Mouse (Mus musculus) Patski (cell line): Measurements from ENCODE around the gene Tas2r138. TPM values are rescaled to one million over a fixed set of nuclear protein-coding genes. Genes with fewer than 3 reads are reported as not detected.
"Not testable (repeated sequence)": the region's sequence is repeated elsewhere in the genome, so short reads cannot be mapped to it uniquely, and the experiment has no call there.

Experiments
- ATAC-seq: fragments of 100-300 bp; one replicate; pipeline ENCODE4 v1.8.0; 2021
- CTCF ChIA-PET: fragments of 350-600 bp; sonication (Branson Sonifier 250); formaldehyde crosslinking; loops from one replicate; lab custom pipeline; 2022; ENCODE audit warnings: inconsistent platforms; lab: Charles Lee
- POLR2A ChIA-PET: fragments of 350-600 bp; sonication (Branson Sonifier 250); formaldehyde crosslinking; loops from one replicate; lab custom pipeline; 2022; ENCODE audit warnings: antibody characterized with exemption, inconsistent platforms; lab: Charles Lee
- DNase-seq: peaks from one replicate; pipeline ENCODE4 v3.0.0-alpha.2; 2011; ENCODE audit warnings: low read depth, low spot score
- H3K27me3 ChIP-seq: fragments of 371-371 bp; one replicate; pipeline ENCODE4 v1.5.1; 2021
- CTCF ChIP-seq: fragments of 100-300 bp; IDR thresholded peaks from one replicate; pipeline ENCODE4 v1.5.1; 2021
- in situ Hi-C: fragments of 300-500 bp; cut with MboI; formaldehyde crosslinking; loops from 3 replicates; pipeline ENCODE4 v1.11.1; 2018; ENCODE audit warnings: low pct_unique_long_range_greater_than_20kb, mixed read lengths
- polyA plus RNA-seq: library from polyadenylated mRNA; unstranded; gene quantifications from one replicate; pipeline ENCODE4 v1.2.3, GENCODE M21; 2021

Gene Tas2r138
- polyA plus RNA-seq, 1 experiment from 2014 or later = not detected

- no peak for ATAC-seq
- no peak for TF ChIP-seq CTCF
- DNase-seq = no peak
Measured at GRCm38 (mm10) chr6:40610244-40610643, 2.9 kb downstream of the Tas2r138 start.

GRCm38 (mm10) chr6:40607431-40607830 is 5.7 kb downstream of the Tas2r138 start:
- ATAC-seq (no peak), DNase-seq (no peak)
- ChIA-PET CTCF (no interaction called here), POLR2A (no interaction called here)
- TF ChIP-seq CTCF = no peak
- peaks cover 5% of the 10 kb centered on the region for H3K27me3 ChIP-seq
- in situ Hi-C loops = no loop called here

More at GRCm38 (mm10) chr6:40610244-40610643, 2.9 kb downstream of the Tas2r138 start:
- H3K27me3 ChIP-seq = peaks cover 5% of the 10 kb centered on the region
- CTCF ChIA-PET = no interaction called here
- POLR2A ChIA-PET = no interaction called here
- in situ Hi-C loops = no loop called here

- ATAC-seq, DNase-seq, in situ Hi-C loops, H3K27me3 ChIP-seq, CTCF ChIA-PET, POLR2A ChIA-PET: not testable (repeated sequence)
Measured at GRCm38 (mm10) chr6:40598546-40598945, 14.6 kb downstream of the Tas2r138 start.

- in situ Hi-C loops = no loop called here
- H3K27me3 ChIP-seq = peaks cover 2% of the 10 kb centered on the region
- no peak for ATAC-seq
- no peak for TF ChIP-seq CTCF
- CTCF ChIA-PET = no interaction called here
- POLR2A ChIA-PET = no interaction called here
- DNase-seq = no peak
Measured at GRCm38 (mm10) chr6:40594804-40595550, 18.1 kb downstream of the Tas2r138 start.

GRCm38 (mm10) chr6:40588346-40588745 is 24.8 kb downstream of the Tas2r138 start:
- TF ChIP-seq CTCF = no peak
- DNase-seq (no peak), ATAC-seq (no peak)
- ChIA-PET POLR2A (no interaction called here), CTCF (interaction anchor here (1.2 kb wide), 1 partner anchor 10 kb away, joined by 4 read pairs; no protein-coding TSS in a partner anchor)
- in situ Hi-C loops = no loop called here
- peaks cover 11% of the 10 kb centered on the region for H3K27me3 ChIP-seq

- in situ Hi-C loops = no loop called here
- ChIA-PET POLR2A (no interaction called here), CTCF (no interaction called here)
- ATAC-seq (no peak), DNase-seq (no peak)
- TF ChIP-seq CTCF = no peak
- peaks cover 11% of the 10 kb centered on the region for H3K27me3 ChIP-seq
Measured at GRCm38 (mm10) chr6:40585645-40586044, 27.5 kb downstream of the Tas2r138 start, which contains the start of gene Clec5a. TSS of gene Clec5a (minus strand) at chr6:40585821.

- ChIA-PET POLR2A (no interaction called here), CTCF (no interaction called here)
- H3K27me3 ChIP-seq = peaks cover 12% of the 10 kb centered on the region
- DNase-seq (no peak), ATAC-seq (no peak)
- TF ChIP-seq CTCF = no peak
- in situ Hi-C loops = no loop called here
Measured at GRCm38 (mm10) chr6:40584336-40584735, 28.8 kb downstream of the Tas2r138 start.

GRCm38 (mm10) chr6:40576305-40576704 is 36.8 kb downstream of the Tas2r138 start:
- DNase-seq (no peak), ATAC-seq (no peak)
- in situ Hi-C loops = no loop called here
- no peak for TF ChIP-seq CTCF
- peaks cover 12% of the 10 kb centered on the region for H3K27me3 ChIP-seq
- POLR2A ChIA-PET = no interaction called here
- CTCF ChIA-PET = interaction anchor here (0.8 kb wide), 1 partner anchor 15 kb away, joined by 3 read pairs; no protein-coding TSS in a partner anchor

- in situ Hi-C loops = no loop called here
- peaks cover 8% of the 10 kb centered on the region for H3K27me3 ChIP-seq
- DNase-seq = no peak
- TF ChIP-seq CTCF = no peak
- ChIA-PET CTCF (interaction anchor here (1.2 kb wide), 1 partner anchor 9 kb away, joined by 3 read pairs; no protein-coding TSS in a partner anchor), POLR2A (no interaction called here)
- no peak for ATAC-seq
Measured at GRCm38 (mm10) chr6:40573618-40574017, 39.5 kb downstream of the Tas2r138 start.

- DNase-seq (no peak), ATAC-seq (no peak)
- POLR2A ChIA-PET = no interaction called here
- in situ Hi-C loops = no loop called here
- H3K27me3 ChIP-seq = peaks cover 4% of the 10 kb centered on the region
- CTCF ChIA-PET = no interaction called here
- no peak for TF ChIP-seq CTCF
Measured at GRCm38 (mm10) chr6:40569187-40569586, 43.9 kb downstream of the Tas2r138 start, which contains the start of gene Olfr460. TSS of gene Olfr460 (plus strand) at chr6:40569487.

Other genes starting within 250 kb of the Tas2r138 start
- gene E330009J07Rik, start 177.2 kb downstream of the Tas2r138 start, polyA plus RNA-seq = 4.3 TPM
- gene Wee2, start 174.2 kb downstream of the Tas2r138 start, polyA plus RNA-seq = not detected
- 71.4 TPM for gene Ssbp1, start 142.0 kb downstream of the Tas2r138 start, polyA plus RNA-seq
- 0.05 TPM for gene Tas2r137, start 122.1 kb downstream of the Tas2r138 start, polyA plus RNA-seq
- gene Tas2r108, start 119.8 kb downstream of the Tas2r138 start, polyA plus RNA-seq = 0.17 TPM
- not detected for gene Prss37, start 93.8 kb downstream of the Tas2r138 start, polyA plus RNA-seq
- 0.10 TPM for gene Olfr461, start 58.3 kb downstream of the Tas2r138 start, polyA plus RNA-seq
- not detected for gene Olfr460, start 43.8 kb downstream of the Tas2r138 start, polyA plus RNA-seq
- gene Clec5a, start 27.5 kb downstream of the Tas2r138 start, polyA plus RNA-seq = not detected
- not detected for gene Mgam, start 15.5 kb upstream of the Tas2r138 start, polyA plus RNA-seq